Mouse (Mus musculus) kidney, embryonic 14.5 days (tissue): ENCODE measurements around the gene Gsdme. TPM values are rescaled to one million over a fixed set of nuclear protein-coding genes. Genes with fewer than 3 reads are reported as not detected.

ENCODE experiments used
- ATAC-seq: fragments of 200-750 bp; cut with Nextera tagmentation; 2 replicates; pipeline ENCODE4 v1.8.0; 2017; ENCODE audit warnings: moderate number of reproducible peaks, mild to moderate bottlenecking, moderate TSS enrichment, moderate library complexity; ENCODE audit not compliant: low FRiP score, low TSS enrichment
- H3K27ac ChIP-seq: fragments of 300-500 bp; sonication (generic); 2 replicates; pipeline ENCODE4 v1.5.1; 2014; ENCODE audit warnings: low read depth, mild to moderate bottlenecking, low read length, moderate library complexity, mixed read lengths
- H3K27me3 ChIP-seq: fragments of 300-500 bp; sonication (generic); 2 replicates; pipeline ENCODE4 v1.6.1; 2014; ENCODE audit warnings: mild to moderate bottlenecking, low read length; ENCODE audit not compliant: control insufficient read depth, insufficient read depth
- H3K36me3 ChIP-seq: fragments of 300-500 bp; sonication (generic); 2 replicates; pipeline ENCODE4 v1.6.1; 2014; ENCODE audit warnings: low read length, mixed read lengths; ENCODE audit not compliant: control insufficient read depth, insufficient read depth
- H3K4me1 ChIP-seq: fragments of 300-500 bp; sonication (generic); 2 replicates; pipeline ENCODE4 v1.6.1; 2014; ENCODE audit warnings: low read length, mixed read lengths; ENCODE audit not compliant: control insufficient read depth, insufficient read depth
- H3K4me2 ChIP-seq: fragments of 300-500 bp; sonication (generic); replicated peaks from 2 replicates; pipeline ENCODE4 v1.6.1; 2014; ENCODE audit warnings: low read depth, mild to moderate bottlenecking, low read length
- H3K4me3 ChIP-seq: fragments of 300-500 bp; sonication (generic); 2 replicates; pipeline ENCODE4 v1.5.1; 2014; ENCODE audit warnings: mild to moderate bottlenecking, low read length
- H3K9ac ChIP-seq: fragments of 300-500 bp; sonication (generic); 2 replicates; pipeline ENCODE4 v1.6.1; 2014; ENCODE audit warnings: low read depth, mild to moderate bottlenecking, low read length, moderate library complexity
- H3K9me3 ChIP-seq: fragments of 300-500 bp; sonication (generic); 2 replicates; pipeline ENCODE4 v1.6.1; 2016; ENCODE audit warnings: low read length; ENCODE audit not compliant: control insufficient read depth
- WGBS: fragments of 180-500 bp; shearing (Covaris S2); extraction: QIAGEN DNeasy Blood & Tissue Kit; methylation state at CpG from one replicate; pipeline ENCODE4 v1.1.7; 2014; 5-methylcytosine and 5-hydroxymethylcytosine counted together
- polyA plus RNA-seq: library from polyadenylated mRNA; unstranded; fragments of >200 nt; fragmentation: Nextera tagmentation; extraction: Ambion mirVana; gene quantifications from 2 replicates; pipeline ENCODE4 v1.2.1, GENCODE M21; 2014

Gsdme gene
- polyA plus RNA-seq, 1 experiment from 2014 or later = 65.6 TPM

- no peak overlapping the region for H3K27ac ChIP-seq
- H3K27me3 ChIP-seq = no peaks in the 10 kb centered on the region
- no peak overlapping the region for H3K9ac ChIP-seq
- no peak for ATAC-seq
- WGBS = 56% methylated on average over 6 of the region's 6 CpGs
- H3K9me3 ChIP-seq = no peaks in the 10 kb centered on the region
- H3K4me2 ChIP-seq = no peak overlapping the region
- no peak overlapping the region for H3K4me3 ChIP-seq
- H3K36me3 ChIP-seq = peaks cover 7% of the 10 kb centered on the region; the same call in 1 of the 2 replicates
- H3K4me1 ChIP-seq = no peaks in the 10 kb centered on the region
Observed at GRCm38 (mm10) chr6:50159842-50160241, 103.8 kb downstream of the Gsdme start.

GRCm38 (mm10) chr6:50149378-50149777 lies 114.3 kb downstream of the Gsdme start:
- no peak overlapping the region for H3K4me2 ChIP-seq
- H3K9me3 ChIP-seq = no peaks in the 10 kb centered on the region
- WGBS = 83% methylated on average over 4 of the region's 4 CpGs
- H3K36me3 ChIP-seq = peaks cover 11% of the 10 kb centered on the region; the same call in 1 of the 2 replicates
- H3K4me1 ChIP-seq = no peaks in the 10 kb centered on the region
- H3K27ac ChIP-seq = no peak overlapping the region
- H3K9ac ChIP-seq = no peak overlapping the region
- no peak overlapping the region for H3K4me3 ChIP-seq
- H3K27me3 ChIP-seq = no peaks in the 10 kb centered on the region
- no peak for ATAC-seq

DNA sequence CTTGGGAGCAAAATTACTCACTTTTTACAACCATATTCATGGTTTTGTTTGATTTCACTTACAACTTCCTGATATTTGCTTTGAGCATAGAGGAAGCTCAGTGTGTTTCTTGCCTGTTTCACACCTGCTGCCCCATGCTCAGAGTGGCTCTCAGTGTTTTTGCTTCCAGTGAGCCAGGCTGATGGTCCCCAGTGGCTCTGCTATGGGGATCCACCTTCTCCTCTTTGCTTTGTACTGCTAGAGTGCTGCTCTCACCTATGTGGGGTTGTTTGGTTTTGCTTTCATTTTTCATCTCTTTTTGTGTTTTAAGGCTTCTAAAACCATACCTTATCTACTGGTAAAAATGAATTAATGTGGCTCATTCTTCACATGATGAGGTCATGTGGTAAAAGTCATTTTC lies 117.5 kb downstream of the Gsdme start:
- H3K36me3 ChIP-seq = peaks cover 11% of the 10 kb centered on the region; the same call in 1 of the 2 replicates
- no peak for ATAC-seq
- no peak overlapping the region for H3K4me3 ChIP-seq
- H3K9ac ChIP-seq = no peak overlapping the region
- H3K27me3 ChIP-seq = no peaks in the 10 kb centered on the region
- H3K9me3 ChIP-seq = no peaks in the 10 kb centered on the region
- H3K27ac ChIP-seq = no peak overlapping the region
- H3K4me1 ChIP-seq = no peaks in the 10 kb centered on the region
- H3K4me2 ChIP-seq = no peak overlapping the region

DNA sequence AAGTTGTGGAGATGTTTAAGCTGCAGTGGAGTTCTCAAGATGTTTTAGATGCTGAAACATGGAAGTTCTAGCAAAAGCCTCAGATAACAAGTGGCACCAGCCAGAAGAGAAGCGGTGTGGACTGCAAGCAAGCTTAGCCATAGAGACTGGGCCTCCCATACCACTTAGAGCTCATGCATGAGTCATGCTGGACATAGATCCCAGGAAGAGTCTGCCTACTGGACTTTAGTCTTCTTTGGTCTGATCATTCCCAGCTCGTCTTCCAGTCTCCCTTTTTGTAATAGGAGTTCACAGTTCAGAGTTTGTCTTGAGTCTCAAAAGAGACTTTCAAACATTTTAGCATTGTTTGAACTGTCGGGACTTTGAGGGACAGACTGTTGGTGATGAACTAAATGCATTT lies 124.1 kb downstream of the Gsdme start:
- Histone ChIP-seq H3K27ac (no peak overlapping the region), H3K36me3 (no peaks in the 10 kb centered on the region), H3K27me3 (no peaks in the 10 kb centered on the region), H3K9ac (no peak overlapping the region), H3K9me3 (no peaks in the 10 kb centered on the region), H3K4me3 (no peak overlapping the region), H3K4me1 (peaks cover 5% of the 10 kb centered on the region; the same call in 1 of the 2 replicates), H3K4me2 (no peak overlapping the region)
- WGBS = 88% methylated on average over 3 of the region's 3 CpGs
- no peak for ATAC-seq

Other genes starting within 250 kb of the Gsdme start
- gene Mpp6, start 153.6 kb downstream of the Gsdme start, polyA plus RNA-seq = 102 and 115 TPM in 2 replicates
- 11.4 and 17.0 TPM in 2 replicates for gene Osbpl3, start 192.3 kb upstream of the Gsdme start, polyA plus RNA-seq